Mouse (Mus musculus): ENCODE data around the gene Gtpbp10. TPM values are rescaled to one million over a fixed set of nuclear protein-coding genes. Genes with fewer than 3 reads are reported as not detected.

Gtpbp10 gene
- total RNA-seq (2021): 10 to 100 TPM; 11.4 to 13.3 TPM

DNA sequence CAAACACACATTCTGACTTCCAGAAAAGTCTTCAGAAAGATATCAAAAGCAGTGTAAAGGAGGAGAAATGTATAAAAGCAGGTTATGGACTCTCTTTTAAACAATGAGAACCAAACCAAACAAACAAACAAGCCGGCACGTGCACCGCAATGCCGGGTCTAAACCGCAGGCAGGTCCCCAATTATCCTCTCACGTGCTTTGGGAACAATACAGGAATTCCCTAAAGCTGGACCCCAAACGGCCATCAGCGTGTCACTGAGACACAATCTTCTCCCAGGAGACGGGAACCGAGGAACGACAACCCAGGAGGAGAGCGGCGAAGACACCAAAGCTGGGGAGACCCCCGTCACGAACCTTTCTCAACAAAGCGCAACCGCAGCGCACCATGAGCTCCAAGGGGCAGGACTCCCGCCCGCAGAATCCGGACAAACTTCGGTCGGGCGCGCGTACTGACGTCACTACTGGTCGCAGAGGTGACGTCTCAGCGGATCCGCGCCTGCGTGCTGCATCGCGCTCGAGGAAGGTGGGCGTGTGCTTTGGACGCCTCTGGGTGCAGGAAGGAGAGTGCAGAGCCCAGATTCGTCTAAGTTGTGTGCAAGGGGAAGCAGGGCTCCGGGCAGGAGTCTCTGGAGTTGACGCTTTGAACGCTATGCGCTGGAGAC, at the start of gene Gtpbp10:
Gene Gtpbp10, minus strand, starts transcription at position 460 of the 662 bp plus-strand sequence.
- intact Hi-C loops (cut with DNase I): no loop called here
- peak; percentile 94 for DNase-seq

DNA sequence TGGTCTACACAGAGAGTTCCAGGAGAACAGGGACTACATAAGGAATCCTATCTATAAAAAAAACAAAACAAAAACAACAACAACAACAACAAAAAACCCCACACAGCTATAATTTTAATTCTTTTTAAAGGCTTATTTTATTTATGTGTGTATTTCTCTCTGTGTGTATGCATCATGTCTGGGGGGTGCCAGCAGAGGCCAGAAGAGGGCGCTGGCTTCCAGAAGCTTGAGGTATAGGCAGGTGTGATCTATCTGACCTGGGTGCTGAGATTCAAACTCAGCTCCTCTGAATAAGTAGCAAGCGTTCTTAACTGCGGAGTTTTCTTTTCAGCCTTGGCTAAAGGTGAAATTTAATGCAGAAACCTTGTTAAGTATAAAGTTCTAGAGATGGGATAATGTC, 28.3 kb upstream of the Gtpbp10 start:
- intact Hi-C loops (cut with DNase I): no loop called here
- DNase-seq: no peak

DNA sequence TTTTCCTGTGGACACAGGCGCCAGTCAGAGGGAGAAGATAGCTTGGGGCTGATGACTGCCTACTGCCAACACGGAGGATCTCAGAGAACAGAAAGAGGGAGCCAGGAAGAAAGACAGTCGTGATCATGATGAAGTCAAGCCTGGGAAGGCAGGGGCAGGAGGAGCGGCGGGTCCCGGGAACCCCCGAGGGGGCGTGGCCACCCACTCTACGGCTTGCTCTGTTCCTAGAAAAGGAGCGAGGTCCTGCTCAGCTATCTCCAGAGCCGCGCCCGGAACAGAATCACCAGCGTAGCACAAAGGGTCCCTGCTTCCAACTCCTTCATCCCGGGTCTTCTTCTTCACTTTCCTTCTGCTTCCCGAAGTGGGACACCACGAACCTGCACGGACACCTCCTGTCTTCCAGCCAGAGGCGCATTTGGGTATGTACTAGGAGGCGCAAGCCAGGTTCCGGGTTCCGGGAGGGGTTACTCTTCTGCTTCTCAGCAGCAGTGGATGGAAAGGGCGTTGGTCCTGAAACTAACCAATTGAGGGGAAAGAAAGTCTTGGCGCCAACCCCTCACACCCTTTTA, 14.5 kb upstream of the Gtpbp10 start, which contains the start of gene Gm8773:
Gene Gm8773, plus strand, starts transcription at position 51 of the 569 bp plus-strand sequence.
- intact Hi-C loops (cut with DNase I): no loop called here
- peak; percentile 39 for DNase-seq

DNA sequence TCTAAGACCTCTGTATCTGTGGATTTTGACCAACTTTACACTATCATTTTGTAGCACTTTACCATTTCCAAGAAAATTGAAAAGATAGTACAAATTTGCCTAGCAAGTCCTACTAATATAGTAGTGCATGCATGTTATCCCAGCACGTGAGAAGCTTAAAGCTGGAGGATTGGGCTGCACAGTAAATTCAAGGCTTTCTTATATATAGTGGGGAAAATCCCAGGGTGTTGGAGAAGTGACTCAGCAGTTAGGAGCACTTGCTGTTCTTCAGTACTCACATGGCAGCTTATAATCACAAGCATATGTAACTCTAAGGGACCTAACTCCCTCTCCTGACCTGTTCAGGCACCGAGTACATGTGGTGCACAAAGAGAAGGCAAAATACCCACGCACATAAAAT, 3.1 kb upstream of the Gtpbp10 start:
- intact Hi-C loops (cut with DNase I): no loop called here
- DNase-seq: no peak

DNA sequence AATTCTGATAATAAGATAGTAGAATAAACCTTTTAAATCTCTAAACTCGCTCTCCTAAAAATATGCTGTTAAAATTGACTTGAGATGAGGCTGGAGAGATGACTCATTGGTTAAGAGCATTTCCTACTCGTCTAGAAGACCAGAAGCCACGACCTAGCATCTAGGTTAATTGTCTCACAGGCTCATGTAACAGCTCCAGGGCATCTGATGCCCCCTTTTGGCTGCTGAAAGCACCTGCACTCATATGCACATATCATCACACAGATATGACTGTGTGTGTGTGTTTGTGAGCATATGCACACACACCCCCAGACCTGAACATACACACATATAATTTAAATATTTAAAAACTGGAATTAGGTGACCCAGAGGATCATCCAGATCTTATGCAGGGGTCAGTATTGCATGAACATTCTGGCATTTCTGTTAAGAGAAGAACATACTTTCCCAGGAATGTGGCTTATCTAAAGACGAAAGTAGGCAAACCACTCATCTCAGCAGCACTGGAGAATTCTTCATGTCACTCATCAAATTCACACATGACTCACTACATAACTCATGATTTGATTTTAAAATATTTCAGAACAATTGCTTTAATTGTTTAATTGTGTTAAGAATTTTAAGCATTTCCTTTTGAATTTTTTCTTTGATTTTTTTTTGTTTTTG, 1.8 kb upstream of the Gtpbp10 start:
- DNase-seq: no peak
- intact Hi-C loops (cut with DNase I): no loop called here

DNA sequence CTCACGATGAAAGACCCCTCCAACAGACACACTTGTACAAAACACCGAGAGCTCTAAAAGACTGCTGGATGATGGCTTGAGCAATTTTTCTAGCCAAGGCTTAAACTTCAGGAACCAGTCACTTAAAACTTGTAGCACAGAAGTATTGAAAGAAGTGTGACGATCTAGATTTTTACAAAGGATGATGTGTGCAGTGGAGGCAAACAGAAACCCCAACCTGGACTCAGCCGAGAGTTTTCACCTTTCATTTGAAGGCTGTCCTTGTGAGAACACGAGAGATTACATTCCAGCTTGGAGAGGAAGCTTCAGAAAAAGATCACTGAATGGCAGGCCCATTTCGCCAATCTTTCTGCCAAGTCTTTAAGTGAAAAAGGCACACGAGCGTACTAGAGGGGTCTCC, 460 bp upstream of the Gtpbp10 start:
- intact Hi-C loops (cut with DNase I): no loop called here
- no peak for DNase-seq

DNA sequence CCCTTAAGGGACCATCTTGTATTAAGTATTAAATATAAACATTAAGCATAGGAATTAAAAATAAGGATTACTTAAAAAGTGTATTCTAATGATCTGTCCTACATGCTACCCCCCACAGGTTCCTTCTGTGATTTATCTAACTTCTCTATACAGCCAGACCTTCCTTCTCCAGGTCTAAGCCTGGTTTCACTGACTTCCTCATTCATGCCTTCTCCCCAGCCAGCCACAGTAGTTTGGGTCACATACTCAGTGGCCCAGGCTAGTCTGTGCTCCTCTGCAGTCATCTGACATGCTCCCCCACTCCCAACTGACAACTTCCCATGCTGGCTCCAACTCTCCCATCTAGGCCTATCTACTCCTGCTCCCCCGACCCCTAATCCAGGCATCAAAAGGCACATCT, 8.2 kb downstream of the Gtpbp10 start:
- DNase-seq: no peak
- intact Hi-C loops (cut with DNase I): no loop called here

DNA sequence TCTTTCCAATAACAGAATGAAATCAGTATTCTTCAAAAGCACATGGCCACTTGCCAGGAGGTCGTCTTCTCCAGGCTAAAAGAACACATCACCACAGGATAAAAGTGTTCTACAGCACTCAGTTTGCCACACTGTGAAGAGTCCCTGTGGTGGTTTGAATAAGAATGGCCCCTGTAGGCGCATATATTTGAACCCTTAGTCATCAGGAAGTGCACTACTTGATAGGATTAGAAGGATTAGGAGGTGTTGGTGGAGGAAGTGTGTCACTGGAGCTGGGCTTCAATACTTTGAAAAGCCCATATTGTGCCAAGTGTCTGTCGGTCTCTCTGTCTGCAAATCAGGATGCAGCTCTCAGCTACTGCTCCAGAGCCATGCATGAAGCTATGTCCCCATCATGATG, 19.0 kb downstream of the Gtpbp10 start:
- no peak for DNase-seq
- intact Hi-C loops (cut with DNase I): no loop called here

DNA sequence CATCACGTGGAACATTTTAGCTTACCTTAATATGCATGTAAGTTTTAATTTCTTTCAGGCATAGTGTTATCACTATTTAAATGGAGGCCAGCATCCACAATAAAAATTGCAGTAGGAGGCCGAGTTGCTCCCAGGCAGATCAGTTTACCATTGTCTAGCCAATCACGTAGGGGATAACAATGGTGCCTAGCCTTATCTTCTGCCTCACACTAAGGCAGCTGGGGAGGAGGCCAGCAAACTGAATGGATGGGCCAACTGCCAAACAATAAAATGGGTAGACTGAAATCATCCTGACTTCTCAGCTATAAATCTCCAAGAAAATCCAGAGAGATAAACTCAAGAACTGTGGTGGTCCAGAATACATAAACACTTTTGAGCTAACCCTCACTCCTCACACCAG, 19.6 kb downstream of the Gtpbp10 start:
- DNase-seq: no peak
- intact Hi-C loops (cut with DNase I): no loop called here

DNA sequence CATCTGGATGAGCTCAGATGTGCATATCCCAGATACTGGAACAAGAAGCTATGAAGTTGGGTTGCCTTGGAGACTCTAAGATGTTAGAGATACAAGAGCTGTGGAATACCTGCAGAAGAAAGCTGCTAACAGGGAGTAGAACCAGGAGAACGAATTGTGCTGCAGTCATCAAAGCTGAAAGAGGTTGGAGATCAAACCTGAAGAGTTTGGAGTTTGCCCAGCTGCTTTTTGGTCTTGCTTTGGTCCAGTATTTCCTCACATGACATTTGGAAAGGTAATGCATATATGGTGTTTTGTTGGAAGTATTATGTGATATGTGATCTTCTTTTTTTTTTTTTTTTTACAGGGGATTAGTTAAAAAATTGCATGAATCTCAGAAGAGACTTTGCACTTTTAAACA, 23.2 kb downstream of the Gtpbp10 start:
- DNase-seq: no peak
- intact Hi-C loops (cut with DNase I): no loop called here

DNA sequence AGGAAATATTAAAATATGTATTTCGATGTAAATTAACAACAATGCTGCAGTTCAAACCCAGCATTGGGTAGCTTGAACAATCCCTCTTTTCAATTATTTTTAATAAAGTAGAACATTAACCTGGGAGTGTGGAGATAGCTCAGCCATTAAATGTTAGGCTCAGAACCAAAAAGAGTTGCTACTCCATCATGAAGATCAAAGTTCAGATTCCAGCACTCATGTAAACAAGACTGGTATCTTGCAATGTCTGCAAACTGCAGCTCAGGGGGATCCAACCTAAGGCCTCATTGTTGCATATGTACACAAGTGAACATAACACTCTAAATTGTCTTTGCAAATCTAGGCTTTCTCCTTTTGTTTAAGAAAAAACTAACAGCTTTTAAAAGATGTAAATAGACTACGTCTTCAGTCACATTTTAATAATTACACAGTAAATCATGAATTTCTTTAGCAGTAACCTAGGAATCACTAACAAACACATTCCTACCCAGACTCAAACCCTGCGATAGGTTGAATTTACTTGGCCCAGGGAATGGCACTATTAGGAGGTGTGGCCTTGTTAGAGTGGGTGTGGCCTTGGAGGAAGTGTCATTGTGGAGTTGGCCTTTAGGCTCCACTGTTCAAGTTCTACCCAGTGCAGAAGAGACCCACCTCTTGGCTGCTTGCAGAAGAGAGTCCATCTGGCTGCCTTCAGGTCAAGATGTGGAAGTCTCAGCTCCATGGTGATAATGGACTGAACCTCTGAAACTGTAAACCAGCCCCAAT, 25.5 kb downstream of the Gtpbp10 start:
- DNase-seq: no peak
- intact Hi-C loops (cut with DNase I): no loop called here

DNA sequence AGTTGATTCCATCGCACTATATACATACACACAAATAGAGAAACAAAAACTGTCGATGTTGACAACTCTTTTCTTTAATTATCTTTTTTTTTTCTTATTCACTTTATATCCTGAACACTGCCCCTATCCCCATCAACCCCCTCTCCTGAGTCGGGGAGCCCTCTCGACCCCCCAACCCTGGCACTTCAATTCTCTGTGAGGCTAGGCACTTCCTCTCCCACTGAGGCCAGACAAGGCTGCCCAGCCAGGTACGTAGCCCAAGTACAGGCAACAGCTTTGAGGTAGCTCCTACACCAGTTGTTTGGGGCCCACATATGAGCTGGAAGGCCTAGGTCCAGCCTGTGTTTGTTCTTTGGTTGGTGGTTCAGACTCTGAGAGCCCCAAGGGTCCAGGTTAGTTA, 43.9 kb downstream of the Gtpbp10 start:
- no peak for DNase-seq
- intact Hi-C loops (cut with DNase I): no loop called here

DNA sequence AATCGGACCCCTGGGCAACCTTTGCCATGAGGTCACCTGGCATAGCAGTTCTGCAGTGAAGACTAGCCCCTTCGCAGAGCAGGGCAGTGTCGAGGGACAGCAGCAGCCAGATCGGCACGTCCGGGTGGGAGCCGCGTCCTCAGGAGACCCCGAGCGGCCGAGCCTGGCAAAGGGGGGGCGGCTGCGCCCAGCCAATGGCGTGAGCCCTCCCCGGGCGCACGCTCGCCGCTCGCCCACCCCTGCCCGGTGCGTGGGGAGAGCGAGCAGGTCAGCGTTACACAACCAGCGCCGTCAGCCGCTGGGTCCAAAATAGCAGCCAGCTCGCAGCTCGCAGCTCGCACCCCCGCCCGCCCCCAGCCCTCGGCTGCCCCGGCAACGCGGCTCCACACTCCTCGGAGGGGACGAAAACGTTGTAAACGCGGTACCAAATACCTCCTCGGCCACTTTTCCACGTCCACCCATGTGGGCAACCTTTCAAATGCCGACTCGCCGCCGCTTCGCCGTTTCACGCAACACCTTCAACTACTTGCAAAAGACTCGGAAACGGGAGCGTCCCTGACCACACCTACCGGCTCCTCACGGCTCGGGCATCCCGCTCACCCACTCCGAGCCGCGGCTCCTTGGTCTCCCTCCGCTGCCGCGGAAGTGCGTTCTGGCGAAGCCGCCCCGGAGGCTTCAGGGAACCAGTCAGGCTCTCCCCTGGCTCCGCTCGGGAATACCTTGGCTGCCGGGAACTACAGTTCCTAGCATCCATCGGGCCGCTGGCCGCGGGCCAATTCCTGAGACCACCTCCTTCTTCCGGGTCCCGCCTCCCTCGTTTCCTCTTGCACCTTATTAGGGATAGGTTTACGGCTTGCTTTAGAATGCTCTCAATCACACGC, 44.9 kb downstream of the Gtpbp10 start, which contains the start of gene Cldn12:
Gene Cldn12, minus strand, starts transcription at position 763 of the 881 bp plus-strand sequence.
- intact Hi-C loops (cut with DNase I): no loop called here
- peak; percentile 99 for DNase-seq

DNA sequence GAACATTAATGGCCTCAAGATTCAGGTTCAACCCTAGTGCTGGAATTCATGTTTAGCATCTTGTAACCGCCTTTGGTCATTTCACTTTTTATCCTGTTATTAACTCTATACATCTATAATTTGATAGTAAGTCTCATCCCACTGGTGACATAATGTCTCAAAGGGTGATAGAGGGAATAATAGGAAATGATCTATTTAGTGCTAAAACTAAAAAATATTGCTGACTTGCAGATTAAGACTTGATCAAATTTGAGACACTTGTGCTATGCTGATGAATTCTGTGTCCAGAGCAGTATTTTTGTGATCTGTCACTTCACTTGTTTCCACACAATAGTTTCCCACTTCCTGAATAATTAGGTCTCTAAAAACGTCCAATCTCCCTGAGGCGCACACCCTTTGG, 47.9 kb downstream of the Gtpbp10 start:
- intact Hi-C loops (cut with DNase I): no loop called here
- DNase-seq: no peak

DNA sequence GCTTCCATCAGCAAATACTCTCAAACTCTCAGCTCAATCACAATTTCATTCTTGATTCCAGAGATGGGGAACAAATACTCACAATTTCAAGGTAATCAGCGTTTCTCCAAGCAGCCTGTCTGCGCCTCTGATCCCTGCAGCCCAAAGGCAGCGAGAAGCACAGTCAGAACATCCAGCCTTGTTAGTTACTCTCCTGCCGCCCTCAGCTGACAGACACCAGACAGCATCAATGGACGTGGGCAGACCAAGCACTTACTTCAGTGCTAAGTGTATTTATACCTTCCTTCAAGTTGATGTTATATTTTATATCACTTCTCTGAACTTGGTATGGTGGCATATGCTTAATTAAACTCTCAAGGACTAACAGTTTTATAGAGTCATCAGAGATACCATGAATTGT, 48.3 kb downstream of the Gtpbp10 start:
- intact Hi-C loops (cut with DNase I): no loop called here
- DNase-seq: no peak

DNA sequence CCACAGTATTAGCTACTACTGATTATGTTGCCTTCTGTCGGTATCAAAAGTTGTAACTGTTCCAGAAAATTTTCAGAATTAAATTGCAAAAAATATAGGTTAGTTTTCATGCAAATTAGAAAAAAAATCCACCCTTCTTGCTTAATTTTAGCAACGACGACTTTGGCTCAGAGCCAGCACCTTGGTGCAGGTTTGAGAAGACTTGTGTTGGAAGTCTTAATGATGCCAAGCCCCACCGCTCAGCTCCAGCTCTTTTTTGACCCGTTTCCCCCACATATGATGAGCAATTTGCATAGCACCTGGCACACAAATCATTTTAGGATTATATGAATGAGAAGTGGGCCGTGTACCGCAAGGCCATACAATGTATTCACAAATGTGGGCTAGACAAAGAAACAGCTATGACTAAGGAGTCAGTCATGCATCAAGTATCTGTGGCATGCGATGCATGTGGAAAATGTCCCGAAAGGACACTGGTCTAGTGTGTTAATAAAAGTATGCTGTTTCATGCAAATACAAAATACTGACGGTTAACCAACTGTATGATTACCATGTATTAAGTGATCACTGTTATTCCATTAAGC, 48.9 kb downstream of the Gtpbp10 start:
- DNase-seq: no peak
- intact Hi-C loops (cut with DNase I): no loop called here

DNA sequence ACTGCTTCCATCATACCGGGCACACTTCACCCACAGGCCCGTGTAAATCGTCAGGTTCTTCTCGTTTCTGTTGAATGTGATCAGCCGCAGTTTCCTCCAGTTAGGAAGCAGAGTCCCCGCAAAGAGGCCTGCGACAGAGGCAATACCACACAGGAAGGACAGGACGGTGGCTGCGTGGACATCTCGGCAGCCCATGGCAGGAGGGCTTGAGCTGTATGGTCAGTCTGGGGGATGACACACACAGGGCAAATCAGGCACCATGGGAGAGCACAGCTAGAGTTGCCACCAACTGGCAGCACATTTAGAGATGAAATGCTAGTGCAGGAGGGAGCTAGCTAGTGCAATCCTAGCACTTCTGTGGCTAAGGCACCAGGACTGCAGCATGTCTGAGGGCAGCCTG, 51.1 kb downstream of the Gtpbp10 start:
- intact Hi-C loops (cut with DNase I): loop anchor here (10.0 kb wide), 1 partner anchor 147 kb away; no protein-coding TSS in a partner anchor
- DNase-seq: no peak

DNA sequence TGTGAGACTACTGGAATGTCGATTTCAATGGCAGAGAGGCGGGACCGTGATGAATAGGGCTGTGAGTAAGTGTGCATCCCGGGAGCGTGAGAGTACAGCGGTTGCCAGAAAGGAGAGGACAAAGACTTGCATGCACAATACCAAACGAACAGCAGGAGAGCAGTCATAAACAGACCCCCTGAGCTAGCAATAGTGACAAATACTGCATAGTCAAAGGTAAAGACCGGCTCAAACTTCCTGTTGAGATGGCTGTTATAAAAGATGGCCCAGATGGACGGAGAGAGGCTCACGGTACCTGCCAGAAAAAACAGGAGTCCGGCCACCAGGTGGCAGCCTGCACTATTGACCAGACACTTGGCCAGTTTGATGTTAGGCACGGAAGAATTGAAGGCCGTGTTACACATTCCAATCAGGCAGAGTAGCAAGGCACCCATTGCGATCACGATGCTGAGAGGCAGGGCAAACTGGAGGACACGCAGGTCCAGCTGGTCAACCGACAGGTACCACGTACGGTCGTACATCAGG, 51.6 kb downstream of the Gtpbp10 start:
- intact Hi-C loops (cut with DNase I): loop anchor here (10.0 kb wide), 1 partner anchor 147 kb away; no protein-coding TSS in a partner anchor
- peak; percentile 83 for DNase-seq

DNA sequence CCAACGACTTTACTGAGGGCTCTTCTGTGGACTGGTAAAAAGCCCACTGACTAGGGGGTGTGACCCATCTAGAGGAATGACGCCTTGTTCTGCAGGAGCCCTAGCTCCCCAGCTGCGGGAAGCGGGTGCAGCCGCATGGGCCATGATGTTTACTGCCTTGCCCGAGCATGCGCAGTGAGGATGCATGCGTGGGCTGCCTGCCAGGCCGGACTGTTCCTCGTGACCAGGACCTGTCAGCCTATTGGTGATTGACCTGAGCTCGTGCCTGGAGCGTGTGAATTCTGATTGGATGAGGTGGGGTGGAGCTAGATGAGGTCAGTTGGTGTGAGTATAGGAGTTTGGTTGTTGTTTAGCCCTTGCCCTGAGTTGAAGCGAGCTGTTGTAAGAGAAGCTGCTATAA, 54.9 kb downstream of the Gtpbp10 start:
- intact Hi-C loops (cut with DNase I): loop anchor here (10.0 kb wide), 1 partner anchor 150 kb away; no protein-coding TSS in a partner anchor
- no peak for DNase-seq

DNA sequence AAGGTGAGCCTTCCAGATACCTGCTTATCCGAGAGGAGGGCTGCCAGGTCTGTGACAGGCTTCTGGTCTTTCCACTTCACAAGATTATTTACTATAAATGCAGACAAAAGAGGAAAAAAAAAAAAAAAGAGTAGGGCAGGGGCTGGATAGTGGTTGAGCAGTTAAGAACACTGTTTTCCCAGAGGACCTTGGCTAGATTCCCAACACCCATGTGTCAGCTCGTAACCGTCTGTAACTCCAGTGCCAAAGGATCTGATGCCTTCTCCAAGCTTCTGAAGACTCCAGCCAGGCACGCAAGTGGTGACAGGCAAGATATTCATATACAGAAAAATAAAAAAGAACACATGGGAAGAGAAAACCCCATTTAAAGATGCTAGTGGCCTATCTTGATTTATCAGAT, 56.0 kb downstream of the Gtpbp10 start:
- intact Hi-C loops (cut with DNase I): loop anchor here (10.0 kb wide), 1 partner anchor 151 kb away; no protein-coding TSS in a partner anchor
- no peak for DNase-seq
